Mouse (Mus musculus): Measurements from ENCODE around the gene Cox7b2. TPM values are rescaled to one million over a fixed set of nuclear protein-coding genes. Genes with fewer than 3 reads are reported as not detected.

Cox7b2 gene
- 0.54 TPM for polyA plus RNA-seq (2017; shearing (Covaris generic))

GRCm38 (mm10) chr5:71548079-71548478 is at the start of gene Cox7b2:
Gene Cox7b2 (minus strand): TSS chr5:71548205.

Other genes with a start within 250 kb of the Cox7b2 start
- not detected for gene Gabrb1, start 109.9 kb upstream of the Cox7b2 start, polyA plus RNA-seq (2017; shearing (Covaris generic))
- not detected for gene Gabra4, start 110.1 kb upstream of the Cox7b2 start, polyA plus RNA-seq (2017; shearing (Covaris generic))

Measured in activated CD4-positive, CD25-positive, alpha-beta regulatory T cell, adult 9 weeks (primary cell).